Mouse (Mus musculus) adrenal gland, postnatal 14 days (tissue): ENCODE measurements around the gene Ttc12. TPM values are rescaled to one million over a fixed set of nuclear protein-coding genes. Genes with fewer than 3 reads are reported as not detected.

Source experiments
- total RNA-seq: library from RNA; stranded (reverse); gene quantifications from 2 replicates; pipeline ENCODE4 v1.2.3, GENCODE M21; 2021

The Ttc12 gene
- total RNA-seq, 1 experiment from 2014 or later, result 10.3 TPM

Other genes starting within 250 kb of the Ttc12 start
- not detected in 2 replicates for gene Gm4894, start 235.7 kb downstream of the Ttc12 start, total RNA-seq
- 1.2 and 1.5 TPM in 2 replicates for gene Drd2, start 145.6 kb downstream of the Ttc12 start, total RNA-seq
- gene Ankk1, start 59.2 kb downstream of the Ttc12 start, total RNA-seq, result not detected in 2 replicates